Mouse (Mus musculus) kidney, embryonic 14.5 days (tissue): Measurements from ENCODE around the gene Bsph2. TPM values are rescaled to one million over a fixed set of nuclear protein-coding genes. Genes with fewer than 3 reads are reported as not detected.

Source experiments
- ATAC-seq: fragments of 200-750 bp; cut with Nextera tagmentation; 2 replicates; pipeline ENCODE4 v1.8.0; 2017; ENCODE audit warnings: moderate number of reproducible peaks, mild to moderate bottlenecking, moderate TSS enrichment, moderate library complexity; ENCODE audit not compliant: low FRiP score, low TSS enrichment
- H3K27ac ChIP-seq: fragments of 300-500 bp; sonication (generic); 2 replicates; pipeline ENCODE4 v1.5.1; 2014; ENCODE audit warnings: low read depth, mild to moderate bottlenecking, low read length, moderate library complexity, mixed read lengths
- H3K27me3 ChIP-seq: fragments of 300-500 bp; sonication (generic); 2 replicates; pipeline ENCODE4 v1.6.1; 2014; ENCODE audit warnings: mild to moderate bottlenecking, low read length; ENCODE audit not compliant: control insufficient read depth, insufficient read depth
- H3K36me3 ChIP-seq: fragments of 300-500 bp; sonication (generic); 2 replicates; pipeline ENCODE4 v1.6.1; 2014; ENCODE audit warnings: low read length, mixed read lengths; ENCODE audit not compliant: control insufficient read depth, insufficient read depth
- H3K4me1 ChIP-seq: fragments of 300-500 bp; sonication (generic); 2 replicates; pipeline ENCODE4 v1.6.1; 2014; ENCODE audit warnings: low read length, mixed read lengths; ENCODE audit not compliant: control insufficient read depth, insufficient read depth
- H3K4me2 ChIP-seq: fragments of 300-500 bp; sonication (generic); replicated peaks from 2 replicates; pipeline ENCODE4 v1.6.1; 2014; ENCODE audit warnings: low read depth, mild to moderate bottlenecking, low read length
- H3K4me3 ChIP-seq: fragments of 300-500 bp; sonication (generic); 2 replicates; pipeline ENCODE4 v1.5.1; 2014; ENCODE audit warnings: mild to moderate bottlenecking, low read length
- H3K9ac ChIP-seq: fragments of 300-500 bp; sonication (generic); 2 replicates; pipeline ENCODE4 v1.6.1; 2014; ENCODE audit warnings: low read depth, mild to moderate bottlenecking, low read length, moderate library complexity
- H3K9me3 ChIP-seq: fragments of 300-500 bp; sonication (generic); 2 replicates; pipeline ENCODE4 v1.6.1; 2016; ENCODE audit warnings: low read length; ENCODE audit not compliant: control insufficient read depth
- WGBS: fragments of 180-500 bp; shearing (Covaris S2); extraction: QIAGEN DNeasy Blood & Tissue Kit; methylation state at CpG from one replicate; pipeline ENCODE4 v1.1.7; 2014; 5-methylcytosine and 5-hydroxymethylcytosine counted together
- polyA plus RNA-seq: library from polyadenylated mRNA; unstranded; fragments of >200 nt; fragmentation: Nextera tagmentation; extraction: Ambion mirVana; gene quantifications from 2 replicates; pipeline ENCODE4 v1.2.1, GENCODE M21; 2014

Bsph2 gene
- not detected in 2 replicates for polyA plus RNA-seq

GRCm38 (mm10) chr7:13570967-13571366, at the start of gene Bsph2:
Bsph2 (minus strand) TSS chr7:13571067.
- H3K36me3 ChIP-seq = no peaks in the 10 kb centered on the region
- H3K4me3 ChIP-seq = no peak within 1 kb of the TSS
- no peak within 1 kb of the TSS for H3K9ac ChIP-seq
- no peaks in the 10 kb centered on the region for H3K27me3 ChIP-seq
- H3K27ac ChIP-seq = no peak within 1 kb of the TSS
- no peaks in the 10 kb centered on the region; the same call in 1 of the 2 replicates for H3K9me3 ChIP-seq
- no peaks in the 10 kb centered on the region for H3K4me1 ChIP-seq
- H3K4me2 ChIP-seq = no peak within 1 kb of the TSS
- ATAC-seq = no peak

GRCm38 (mm10) chr7:13511539-13511938, 59.3 kb downstream of the Bsph2 start:
- H3K27me3 ChIP-seq = no peaks in the 10 kb centered on the region
- ATAC-seq = no peak
- H3K9ac ChIP-seq = no peak overlapping the region
- no peaks in the 10 kb centered on the region for H3K9me3 ChIP-seq
- H3K4me2 ChIP-seq = no peak overlapping the region
- 64% methylated on average over 1 of the region's 1 CpGs for WGBS
- no peak overlapping the region for H3K27ac ChIP-seq
- H3K4me1 ChIP-seq = no peaks in the 10 kb centered on the region
- H3K36me3 ChIP-seq = no peaks in the 10 kb centered on the region
- H3K4me3 ChIP-seq = no peak overlapping the region

Other genes with a start within 250 kb of the Bsph2 start
- gene Pla2g4c, start 246.4 kb downstream of the Bsph2 start, polyA plus RNA-seq = 1.2 TPM in 2 replicates
- gene Cabp5, start 172.9 kb downstream of the Bsph2 start, polyA plus RNA-seq = not detected in 2 replicates
- not detected in 2 replicates for gene Bsph1, start 120.2 kb downstream of the Bsph2 start, polyA plus RNA-seq
- not detected in 2 replicates for gene Sult2a5, start 52.9 kb upstream of the Bsph2 start, polyA plus RNA-seq
- not detected in 2 replicates for gene Sult2a2, start 162.4 kb upstream of the Bsph2 start, polyA plus RNA-seq